Mouse (Mus musculus) lung, embryonic 15.5 days (tissue): ENCODE results near the gene Dusp16. TPM values are rescaled to one million over a fixed set of nuclear protein-coding genes. Genes with fewer than 3 reads are reported as not detected.

Experiments used
- ATAC-seq: fragments of 200-750 bp; cut with Nextera tagmentation; 2 replicates; pipeline ENCODE4 v1.8.0; 2017; ENCODE audit warnings: moderate number of reproducible peaks, borderline replicate concordance; ENCODE audit not compliant: low FRiP score, low TSS enrichment; ENCODE audit errors: extremely low read depth
- H3K27ac ChIP-seq: fragments of 300-500 bp; sonication (generic); 2 replicates; pipeline ENCODE4 v1.5.1; 2015; ENCODE audit warnings: moderate library complexity, mild to moderate bottlenecking, inconsistent platforms
- H3K27me3 ChIP-seq: fragments of 300-500 bp; sonication (generic); 2 replicates; pipeline ENCODE4 v1.6.1; 2015; ENCODE audit warnings: inconsistent platforms
- H3K36me3 ChIP-seq: fragments of 300-500 bp; sonication (generic); 2 replicates; pipeline ENCODE4 v1.6.1; 2015; ENCODE audit warnings: inconsistent platforms
- H3K4me1 ChIP-seq: fragments of 300-500 bp; sonication (generic); 2 replicates; pipeline ENCODE4 v1.6.1; 2015; ENCODE audit warnings: inconsistent platforms
- H3K4me2 ChIP-seq: fragments of 300-500 bp; sonication (generic); 2 replicates; pipeline ENCODE4 v1.6.1; 2015; ENCODE audit warnings: inconsistent platforms, mild to moderate bottlenecking, moderate library complexity
- H3K4me3 ChIP-seq: fragments of 300-500 bp; sonication (generic); 2 replicates; pipeline ENCODE4 v1.5.1; 2015; ENCODE audit warnings: mild to moderate bottlenecking, inconsistent platforms
- H3K9ac ChIP-seq: fragments of 300-500 bp; sonication (generic); 2 replicates; pipeline ENCODE4 v1.6.1; 2015; ENCODE audit warnings: inconsistent platforms
- H3K9me3 ChIP-seq: fragments of 300-500 bp; sonication (generic); 2 replicates; pipeline ENCODE4 v1.6.1; 2016; ENCODE audit warnings: inconsistent platforms
- WGBS: fragments of 180-500 bp; shearing (Covaris S2); methylation state at CpG from one replicate; pipeline ENCODE4 v1.1.7; 2015; 5-methylcytosine and 5-hydroxymethylcytosine counted together
- polyA plus RNA-seq: library from polyadenylated mRNA; unstranded; fragments of >200 nt; fragmentation: Nextera tagmentation; extraction: Ambion mirVana; gene quantifications from 2 replicates; pipeline ENCODE4 v1.2.1, GENCODE M21; 2015

The Dusp16 gene
- polyA plus RNA-seq, 1 experiment from 2014 or later = 11.6 TPM

- Histone ChIP-seq H3K27me3 (no peaks in the 10 kb centered on the region), H3K9me3 (no peaks in the 10 kb centered on the region), H3K4me1 (no peaks in the 10 kb centered on the region), H3K36me3 (0 out of 2 replicates have a peak, but pooled peaks cover 11% of the 10 kb centered on the region), H3K9ac (no peak overlapping the region), H3K4me3 (no peak overlapping the region), H3K27ac (no peak overlapping the region), H3K4me2 (no peak overlapping the region)
- ATAC-seq = no peak
Observed at GRCm38 (mm10) chr6:134725406-134725805, 67.0 kb downstream of the Dusp16 start.

- no peak for ATAC-seq
- no peak overlapping the region for H3K4me2 ChIP-seq
- no peaks in the 10 kb centered on the region for H3K4me1 ChIP-seq
- H3K27me3 ChIP-seq = no peaks in the 10 kb centered on the region
- no peak overlapping the region for H3K9ac ChIP-seq
- H3K36me3 ChIP-seq = peaks cover 12% of the 10 kb centered on the region; the same call in 1 of the 2 replicates
- H3K4me3 ChIP-seq = no peak overlapping the region
- no peak overlapping the region for H3K27ac ChIP-seq
- WGBS = 76% methylated on average over 9 of the region's 9 CpGs
- no peaks in the 10 kb centered on the region for H3K9me3 ChIP-seq
Observed at GRCm38 (mm10) chr6:134723833-134724553, 68.4 kb downstream of the Dusp16 start.

GRCm38 (mm10) chr6:134723326-134723725 is 69.1 kb downstream of the Dusp16 start:
- Histone ChIP-seq H3K27ac (no peak overlapping the region), H3K9me3 (no peaks in the 10 kb centered on the region), H3K9ac (no peak overlapping the region), H3K36me3 (peaks cover 18% of the 10 kb centered on the region), H3K4me1 (no peaks in the 10 kb centered on the region), H3K27me3 (no peaks in the 10 kb centered on the region), H3K4me3 (no peak overlapping the region), H3K4me2 (no peak overlapping the region)
- no peak for ATAC-seq
- WGBS = 91% methylated on average over 7 of the region's 7 CpGs

GRCm38 (mm10) chr6:134722906-134723305 is 69.5 kb downstream of the Dusp16 start:
- Histone ChIP-seq H3K36me3 (peaks cover 22% of the 10 kb centered on the region), H3K9ac (no peak overlapping the region), H3K27ac (no peak overlapping the region), H3K27me3 (no peaks in the 10 kb centered on the region), H3K4me2 (no peak overlapping the region), H3K9me3 (no peaks in the 10 kb centered on the region), H3K4me1 (no peaks in the 10 kb centered on the region), H3K4me3 (no peak overlapping the region)
- WGBS = 86% methylated on average over 8 of the region's 8 CpGs
- no peak for ATAC-seq

DNA sequence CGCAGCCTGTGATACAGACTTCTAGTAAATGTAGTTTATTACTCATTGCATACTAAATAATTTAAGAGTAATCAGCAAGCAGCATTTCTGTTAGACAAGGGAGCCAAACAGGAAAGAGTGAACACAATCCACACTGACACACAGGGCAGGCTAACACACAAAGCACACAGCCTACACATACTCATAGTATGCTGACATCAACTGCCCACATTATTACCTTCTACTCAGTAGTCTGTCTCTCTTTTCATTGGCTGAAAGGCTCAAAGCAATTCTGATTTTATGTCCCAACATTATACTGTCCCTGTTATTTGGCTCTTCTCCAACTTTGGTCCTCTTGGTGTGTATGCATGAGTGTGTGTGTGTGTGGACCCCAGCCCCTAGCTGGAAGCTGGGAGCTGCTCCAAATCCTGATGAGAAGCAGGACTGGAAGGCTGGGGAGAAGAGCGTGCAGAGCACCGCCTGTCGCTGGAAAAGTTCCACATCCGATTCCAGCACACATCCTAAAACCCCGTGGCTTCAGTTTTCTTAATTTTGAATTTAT is 70.6 kb downstream of the Dusp16 start:
- H3K27me3 ChIP-seq = no peaks in the 10 kb centered on the region
- no peaks in the 10 kb centered on the region for H3K9me3 ChIP-seq
- no peak overlapping the region for H3K9ac ChIP-seq
- 0 out of 2 replicates have a peak, but pooled peaks have one; percentile 53 for ATAC-seq
- peaks cover 31% of the 10 kb centered on the region for H3K36me3 ChIP-seq
- WGBS = 78% methylated on average over 6 of the region's 6 CpGs
- H3K4me3 ChIP-seq = no peak overlapping the region
- no peak overlapping the region for H3K27ac ChIP-seq
- no peaks in the 10 kb centered on the region for H3K4me1 ChIP-seq
- H3K4me2 ChIP-seq = no peak overlapping the region

GRCm38 (mm10) chr6:134720150-134720549 is 72.3 kb downstream of the Dusp16 start:
- no peaks in the 10 kb centered on the region for H3K27me3 ChIP-seq
- H3K4me2 ChIP-seq = no peak overlapping the region
- no peak for ATAC-seq
- H3K4me1 ChIP-seq = no peaks in the 10 kb centered on the region
- H3K36me3 ChIP-seq = peaks cover 25% of the 10 kb centered on the region
- no peak overlapping the region for H3K4me3 ChIP-seq
- H3K9me3 ChIP-seq = no peaks in the 10 kb centered on the region
- no peak overlapping the region for H3K27ac ChIP-seq
- WGBS = 84% methylated on average over 5 of the region's 5 CpGs
- no peak overlapping the region for H3K9ac ChIP-seq

- WGBS = 84% methylated on average over 5 of the region's 5 CpGs
- Histone ChIP-seq H3K4me2 (no peak overlapping the region), H3K36me3 (peaks cover 20% of the 10 kb centered on the region), H3K4me3 (no peak overlapping the region), H3K27ac (no peak overlapping the region), H3K4me1 (no peaks in the 10 kb centered on the region), H3K9me3 (no peaks in the 10 kb centered on the region), H3K9ac (no peak overlapping the region), H3K27me3 (no peaks in the 10 kb centered on the region)
- no peak for ATAC-seq
Observed at GRCm38 (mm10) chr6:134719156-134719555, 73.3 kb downstream of the Dusp16 start.

GRCm38 (mm10) chr6:134718668-134719065 is 73.8 kb downstream of the Dusp16 start:
- no peak for ATAC-seq

GRCm38 (mm10) chr6:134717886-134718667 is 74.3 kb downstream of the Dusp16 start:
- no peaks in the 10 kb centered on the region for H3K9me3 ChIP-seq
- no peak overlapping the region for H3K4me3 ChIP-seq
- H3K4me1 ChIP-seq = no peaks in the 10 kb centered on the region
- no peaks in the 10 kb centered on the region for H3K27me3 ChIP-seq
- 83% methylated on average over 20 of the region's 20 CpGs for WGBS
- H3K4me2 ChIP-seq = no peak overlapping the region
- no peak overlapping the region for H3K9ac ChIP-seq
- H3K36me3 ChIP-seq = peaks cover 20% of the 10 kb centered on the region
- H3K27ac ChIP-seq = no peak overlapping the region
- ATAC-seq = no peak

More at GRCm38 (mm10) chr6:134718668-134719065, 73.8 kb downstream of the Dusp16 start:
- Histone ChIP-seq H3K9me3 (no peaks in the 10 kb centered on the region), H3K9ac (no peak overlapping the region), H3K4me2 (no peak overlapping the region), H3K27me3 (no peaks in the 10 kb centered on the region), H3K4me3 (no peak overlapping the region), H3K4me1 (no peaks in the 10 kb centered on the region), H3K27ac (no peak overlapping the region), H3K36me3 (peaks cover 20% of the 10 kb centered on the region)
- 89% methylated on average over 11 of the region's 11 CpGs for WGBS

GRCm38 (mm10) chr6:134716168-134716587 is 76.2 kb downstream of the Dusp16 start:
- Histone ChIP-seq H3K9me3 (no peaks in the 10 kb centered on the region), H3K4me3 (no peak overlapping the region), H3K27ac (no peak overlapping the region), H3K4me2 (no peak overlapping the region), H3K9ac (no peak overlapping the region), H3K36me3 (peaks cover 20% of the 10 kb centered on the region), H3K4me1 (no peaks in the 10 kb centered on the region), H3K27me3 (no peaks in the 10 kb centered on the region)
- WGBS = 61% methylated on average over 6 of the region's 6 CpGs
- ATAC-seq = no peak

GRCm38 (mm10) chr6:134713897-134714296 is 78.5 kb downstream of the Dusp16 start:
- Histone ChIP-seq H3K27ac (no peak overlapping the region), H3K9ac (no peak overlapping the region), H3K4me1 (no peaks in the 10 kb centered on the region), H3K9me3 (no peaks in the 10 kb centered on the region), H3K4me2 (no peak overlapping the region), H3K36me3 (peaks cover 19% of the 10 kb centered on the region), H3K27me3 (no peaks in the 10 kb centered on the region), H3K4me3 (no peak overlapping the region)
- ATAC-seq = no peak
- WGBS = 58% methylated on average over 1 of the region's 1 CpGs

DNA sequence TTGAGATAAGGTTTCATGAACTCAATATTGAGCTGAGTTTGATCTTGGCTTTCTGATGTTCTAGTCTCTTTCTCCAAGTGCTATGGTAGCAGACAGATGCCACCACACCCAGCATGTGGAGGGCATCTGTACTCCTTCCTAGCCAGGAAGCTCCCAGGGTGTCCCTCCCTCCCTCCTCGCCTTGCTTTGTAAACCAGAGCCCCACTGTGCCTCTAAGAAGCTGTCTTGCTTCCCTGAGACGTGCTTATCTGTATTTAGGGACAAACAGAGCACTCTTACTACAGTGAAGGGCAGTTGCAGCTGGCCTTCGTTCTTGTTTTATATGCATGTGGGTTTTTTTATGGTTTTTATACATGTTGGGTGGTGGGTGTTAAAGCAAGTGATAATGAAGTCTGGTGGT is 79.1 kb downstream of the Dusp16 start:
- H3K27me3 ChIP-seq = no peaks in the 10 kb centered on the region
- no peak for ATAC-seq
- peaks cover 13% of the 10 kb centered on the region for H3K36me3 ChIP-seq
- WGBS = 32% methylated on average over 3 of the region's 3 CpGs
- H3K9me3 ChIP-seq = no peaks in the 10 kb centered on the region
- no peaks in the 10 kb centered on the region for H3K4me1 ChIP-seq
- no peak overlapping the region for H3K9ac ChIP-seq
- H3K4me2 ChIP-seq = no peak overlapping the region
- H3K27ac ChIP-seq = no peak overlapping the region
- H3K4me3 ChIP-seq = no peak overlapping the region
